In genomic region chr10:127125210-127126001, GRCm38 (mm10) we compare ENCODE assay signal across 7 mouse cellular contexts. TPM values are rescaled to one million over a fixed set of nuclear protein-coding genes. Genes with fewer than 3 reads are reported as not detected.
A peak's percentile ranks its signal among the peaks of the same experiment; 100 is the strongest.
DNase-seq lines count a peak whose midpoint lies in the region; TF ChIP-seq lines count a peak whose summit lies in the region.

No protein-coding gene starts in this region.

- peak; percentile 76 for TF ChIP-seq CTCF in bone marrow, adult 2 months (IDR thresholded peaks at IDR 0.05; ENCODE audit: control insufficient read depth, insufficient read depth, low read length)
- TF ChIP-seq CTCF in liver, adult 2 months (IDR thresholded peaks at IDR 0.05; ENCODE audit: low read depth, low read length), result peak; percentile 58
- TF ChIP-seq CTCF in small intestine, adult 2 months (IDR thresholded peaks at IDR 0.05; ENCODE audit: extremely low read depth, insufficient read length, insufficient replicate concordance, low read depth, low read length), result peak; percentile 88; the same call in 1 of the 2 replicates

- 0 out of 2 replicates have a peak, but pooled peaks cover 3% of the 10 kb centered on the region for H3K79me2 ChIP-seq in liver, adult 2 months (ENCODE audit: control insufficient read depth, insufficient read depth, low read length)

- no peaks in the 10 kb centered on the region for H3K9me3 ChIP-seq in ES-E14 (ENCODE audit: control insufficient read depth, insufficient read depth, low read depth, low read length)

- intact Hi-C loops in left cerebral cortex, postnatal 14 days (cut with DNase I), result no loop called here

- no peak overlapping the region for H3K27ac ChIP-seq in ES-E14 (ENCODE audit: insufficient read depth, low read depth, low read length, poor library complexity, severe bottlenecking)
- H3K27ac ChIP-seq in bone marrow, adult 2 months (ENCODE audit: control insufficient read depth, insufficient read depth, low read depth, low read length, poor library complexity), result no peak overlapping the region
- no peak overlapping the region for H3K27ac ChIP-seq in liver, adult 2 months (replicated peaks; ENCODE audit: insufficient read depth, low read depth, low read length)
- H3K27ac ChIP-seq in small intestine, adult 2 months (ENCODE audit: insufficient read depth, low read depth, low read length), result peak overlapping the region; percentile 17; the same call in 1 of the 2 replicates

- H3K4me3 ChIP-seq in ES-E14 (ENCODE audit: insufficient read depth in 1 of 2, low read depth in 1 of 2, low read length in 2 of 2, poor library complexity in 1 of 2, severe bottlenecking in 1 of 2), result no peak overlapping the region
- no peak overlapping the region for H3K4me3 ChIP-seq in bone marrow, adult 2 months (replicated peaks; ENCODE audit: control insufficient read depth, low read depth, low read length)
- H3K4me3 ChIP-seq in liver, adult 2 months (ENCODE audit: insufficient read depth, low read depth, low read length), result no peak overlapping the region
- H3K4me3 ChIP-seq in small intestine, adult 2 months (ENCODE audit: low read depth, low read length), result no peak overlapping the region

- 56% methylated on average over 9 of the region's 9 CpGs for WGBS in bone marrow, adult 2 months
- 74% methylated on average over 9 of the region's 9 CpGs for WGBS in liver, adult 2 months
- WGBS in small intestine, adult 2 months, result 59% methylated on average over 9 of the region's 9 CpGs

- peak; percentile 49 to 66 for DNase-seq in left cerebral cortex, postnatal 14 days (ENCODE audit: low spot score in 2 of 2)
- DNase-seq in left cerebral cortex, adult 11 months (ENCODE audit: low spot score), result no peak
- peak; percentile 33 for DNase-seq in ES-E14 (ENCODE audit: low read depth, low spot score)
- peak; percentile 69 for DNase-seq in liver, adult 2 months (ENCODE audit: extremely low read depth, low read depth, low spot score)
- DNase-seq in right cerebral cortex, postnatal 25 days, result no peak

- H3K4me1 ChIP-seq in ES-E14 (ENCODE audit: control insufficient read depth in 2 of 2, insufficient read depth in 2 of 2, low read length in 2 of 2, poor library complexity in 1 of 2), result peaks cover 1 to 7% of the 10 kb centered on the region in 2 experiments; a peak in 2 of 4 replicates
- H3K4me1 ChIP-seq in bone marrow, adult 2 months (ENCODE audit: control insufficient read depth, insufficient read depth, low read length), result peaks cover 5% of the 10 kb centered on the region; the same call in 1 of the 2 replicates
- peaks cover 4% of the 10 kb centered on the region; the same call in 1 of the 2 replicates for H3K4me1 ChIP-seq in liver, adult 2 months (ENCODE audit: control insufficient read depth, insufficient read depth, low read length)
- peaks cover 9% of the 10 kb centered on the region for H3K4me1 ChIP-seq in small intestine, adult 2 months (ENCODE audit: control insufficient read depth, insufficient read depth, insufficient read length, low read length)

- in situ Hi-C loops in ES-E14 (cut with MboI; ENCODE audit: low sequenced_read_pairs in 2 of 2, unreplicated experiment in 2 of 2), result no loop called here

- H3K9ac ChIP-seq in ES-E14 (ENCODE audit: insufficient read depth, low read depth, low read length, poor library complexity, severe bottlenecking), result no peak overlapping the region
- no peak overlapping the region for H3K9ac ChIP-seq in liver, adult 2 months (ENCODE audit: low read depth, low read length)

- no peaks in the 10 kb centered on the region for H3K36me3 ChIP-seq in ES-E14 (ENCODE audit: control insufficient read depth, insufficient read depth, low read length, poor library complexity, severe bottlenecking)
- no peaks in the 10 kb centered on the region for H3K36me3 ChIP-seq in liver, adult 2 months (ENCODE audit: control insufficient read depth, insufficient read depth, low read length)
- H3K36me3 ChIP-seq in small intestine, adult 2 months (ENCODE audit: control insufficient read depth, insufficient read depth, low read length), result no peaks in the 10 kb centered on the region

- no peaks in the 10 kb centered on the region for H3K27me3 ChIP-seq in liver, adult 2 months (ENCODE audit: control insufficient read depth, insufficient read depth, low read length)
- no peaks in the 10 kb centered on the region for H3K27me3 ChIP-seq in small intestine, adult 2 months (ENCODE audit: control insufficient read depth, insufficient read depth, low read length)

- TF ChIP-seq POLR2A in bone marrow, adult 2 months (IDR thresholded peaks at IDR 0.05; ENCODE audit: borderline replicate concordance, control insufficient read depth, low read depth, low read length), result no peak
- no peak for TF ChIP-seq POLR2A in liver, adult 2 months (IDR thresholded peaks at IDR 0.05; ENCODE audit: extremely low read depth, insufficient read depth, low read length)
- TF ChIP-seq POLR2A in small intestine, adult 2 months (IDR thresholded peaks at IDR 0.05; ENCODE audit: low read depth, low read length), result no peak

TF ChIP-seq in ES-E14, 5 proteins besides CTCF, POLR2A, EP300 and RAD21:
- TF ChIP-seq HCFC1 (IDR thresholded peaks at IDR 0.05; ENCODE audit: borderline replicate concordance, insufficient read depth, low read length) (no peak), MAFK (IDR thresholded peaks at IDR 0.05; ENCODE audit: insufficient read depth, low read depth, low read length) (no peak), ZNF384 (IDR thresholded peaks at IDR 0.05; ENCODE audit: low read depth, low read length) (peak; percentile 79; the same call in 1 of the 2 replicates), CHD2 (IDR thresholded peaks at IDR 0.05; ENCODE audit: low read depth, low read length) (no peak), ZC3H11A (IDR thresholded peaks at IDR 0.05; ENCODE audit: borderline replicate concordance, low read depth, low read length) (no peak)

RNA-seq across cellular contexts. Expression of gene Os9, which starts 4.5 kb away (rescaled TPM):
- total RNA-seq in left cerebral cortex, postnatal 14 days (2021), result 100 to 1,000 TPM; 111 to 116 TPM
- 29.4 and 48.6 TPM in 2 replicates for total RNA-seq in ES-E14 (2012; rRNA removed)
- 34.7 and 69.0 TPM in 2 replicates for polyA plus RNA-seq in bone marrow, adult 2 months (2011; ENCODE audit: insufficient read depth, insufficient read length, low replicate concordance, missing spikeins)
- total RNA-seq in liver, adult 2 months (2014; rRNA removed), result 130 TPM in 2 replicates
- 128 and 130 TPM in 2 replicates for polyA plus RNA-seq in liver, adult 2 months (2012; rRNA removed)
- polyA plus RNA-seq in small intestine, adult 2 months (2012; rRNA removed), result 59.8 and 117 TPM in 2 replicates

RNA-seq across cellular contexts. Expression of gene B4galnt1, which starts 39.6 kb away (rescaled TPM):
- total RNA-seq in left cerebral cortex, postnatal 14 days (2021), result 100 to 1,000 TPM; 108 to 110 TPM
- 4.5 and 8.6 TPM in 2 replicates for total RNA-seq in ES-E14 (2012; rRNA removed)
- polyA plus RNA-seq in bone marrow, adult 2 months (2011; ENCODE audit: insufficient read depth, insufficient read length, low replicate concordance, missing spikeins), result 26.4 and 54.8 TPM in 2 replicates
- total RNA-seq in liver, adult 2 months (2014; rRNA removed), result 21.9 and 36.3 TPM in 2 replicates
- polyA plus RNA-seq in liver, adult 2 months (2012; rRNA removed), result 85.0 and 89.8 TPM in 2 replicates
- polyA plus RNA-seq in small intestine, adult 2 months (2012; rRNA removed), result 228 and 484 TPM in 2 replicates

RNA-seq across cellular contexts. Expression of gene Agap2, which starts 50.3 kb away (rescaled TPM):
- 100 to 1,000 TPM; 704 to 706 TPM for total RNA-seq in left cerebral cortex, postnatal 14 days (2021)
- 1.4 and 2.0 TPM in 2 replicates for total RNA-seq in ES-E14 (2012; rRNA removed)
- polyA plus RNA-seq in bone marrow, adult 2 months (2011; ENCODE audit: insufficient read depth, insufficient read length, low replicate concordance, missing spikeins), result 11.0 and 27.3 TPM in 2 replicates
- total RNA-seq in liver, adult 2 months (2014; rRNA removed), result 0.28 and 0.81 TPM in 2 replicates
- polyA plus RNA-seq in liver, adult 2 months (2012; rRNA removed), result 0.44 and 0.55 TPM in 2 replicates
- polyA plus RNA-seq in small intestine, adult 2 months (2012; rRNA removed), result 6.1 and 15.6 TPM in 2 replicates

RNA-seq across cellular contexts. Expression of gene Slc26a10, which starts 55.0 kb away (rescaled TPM):
- total RNA-seq in left cerebral cortex, postnatal 14 days (2021), result 1 to 10 TPM; 1.1 to 1.4 TPM
- total RNA-seq in ES-E14 (2012; rRNA removed), result 7.4 and 12.2 TPM in 2 replicates
- not detected in 2 replicates for polyA plus RNA-seq in bone marrow, adult 2 months (2011; ENCODE audit: insufficient read depth, insufficient read length, low replicate concordance, missing spikeins)
- total RNA-seq in liver, adult 2 months (2014; rRNA removed), result 1.3 and 3.1 TPM in 2 replicates
- 4.1 and 5.8 TPM in 2 replicates for polyA plus RNA-seq in liver, adult 2 months (2012; rRNA removed)
- polyA plus RNA-seq in small intestine, adult 2 months (2012; rRNA removed), result 0.56 and 0.85 TPM in 2 replicates

RNA-seq across cellular contexts. Expression of gene Tspan31, which starts 55.3 kb away (rescaled TPM):
- 10 to 100 TPM; 67.1 to 74.5 TPM for total RNA-seq in left cerebral cortex, postnatal 14 days (2021)
- 121 and 154 TPM in 2 replicates for total RNA-seq in ES-E14 (2012; rRNA removed)
- polyA plus RNA-seq in bone marrow, adult 2 months (2011; ENCODE audit: insufficient read depth, insufficient read length, low replicate concordance, missing spikeins), result 15.7 and 22.5 TPM in 2 replicates
- 269 and 278 TPM in 2 replicates for total RNA-seq in liver, adult 2 months (2014; rRNA removed)
- polyA plus RNA-seq in liver, adult 2 months (2012; rRNA removed), result 268 and 298 TPM in 2 replicates
- 36.1 and 48.9 TPM in 2 replicates for polyA plus RNA-seq in small intestine, adult 2 months (2012; rRNA removed)

Comparison
In these comparisons a context has a peak if more than half of its experiments do, and no peak if none do; other contexts are left out.
1. DNase-seq: peak in left cerebral cortex, postnatal 14 days (2 of 2), ES-E14 (single experiment) and liver, adult 2 months (single experiment); none in left cerebral cortex, adult 11 months (single experiment) and right cerebral cortex, postnatal 25 days (single experiment).
2. RNA of gene Agap2, which starts 50.3 kb away (total RNA-seq): 704 to 706 TPM in left cerebral cortex, postnatal 14 days; 1.4 to 2.0 TPM in ES-E14 and 0.28 to 0.81 TPM in liver, adult 2 months; every median in the first group is over 100 times any median in the second.
3. Peak in every context shown above with its lines, with median percentiles within 50 percentile points of each other: CTCF ChIP-seq.